Mouse (Mus musculus): Measurements from ENCODE around the gene Aldh16a1. TPM values are rescaled to one million over a fixed set of nuclear protein-coding genes. Genes with fewer than 3 reads are reported as not detected.

Gene Aldh16a1
- total and polyA plus RNA-seq, 2 experiments = 33.3 to 162 TPM

DNA sequence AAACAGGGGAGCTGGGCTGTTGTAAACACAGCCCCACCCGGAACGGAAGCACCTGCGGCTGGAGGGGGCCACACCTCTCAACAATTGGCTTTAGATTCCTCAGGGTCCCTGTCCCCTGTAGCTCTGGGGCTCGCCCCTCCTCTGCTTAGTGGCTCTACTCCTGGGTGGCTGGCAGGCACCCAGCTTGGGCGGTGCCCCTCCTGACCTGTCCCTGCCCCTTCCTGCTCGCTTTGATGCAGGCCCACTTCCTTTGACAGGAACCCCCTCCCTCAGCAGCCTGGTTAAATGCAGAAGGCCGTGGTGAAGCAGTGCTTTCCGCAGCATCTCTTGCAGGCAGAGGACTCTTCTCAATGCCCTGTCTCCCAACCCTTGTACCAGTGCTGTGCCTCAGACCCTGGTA lies 33.0 kb downstream of the Aldh16a1 start:
- no peak overlapping the region for H3K4me3 ChIP-seq (ENCODE audit: insufficient read depth, low read depth, low read length)
- H3K27ac ChIP-seq (replicated peaks; ENCODE audit: insufficient read depth, low read depth, low read length) = no peak overlapping the region
- H3K27me3 ChIP-seq (ENCODE audit: control insufficient read depth, insufficient read depth, low read length) = no peaks in the 10 kb centered on the region

DNA sequence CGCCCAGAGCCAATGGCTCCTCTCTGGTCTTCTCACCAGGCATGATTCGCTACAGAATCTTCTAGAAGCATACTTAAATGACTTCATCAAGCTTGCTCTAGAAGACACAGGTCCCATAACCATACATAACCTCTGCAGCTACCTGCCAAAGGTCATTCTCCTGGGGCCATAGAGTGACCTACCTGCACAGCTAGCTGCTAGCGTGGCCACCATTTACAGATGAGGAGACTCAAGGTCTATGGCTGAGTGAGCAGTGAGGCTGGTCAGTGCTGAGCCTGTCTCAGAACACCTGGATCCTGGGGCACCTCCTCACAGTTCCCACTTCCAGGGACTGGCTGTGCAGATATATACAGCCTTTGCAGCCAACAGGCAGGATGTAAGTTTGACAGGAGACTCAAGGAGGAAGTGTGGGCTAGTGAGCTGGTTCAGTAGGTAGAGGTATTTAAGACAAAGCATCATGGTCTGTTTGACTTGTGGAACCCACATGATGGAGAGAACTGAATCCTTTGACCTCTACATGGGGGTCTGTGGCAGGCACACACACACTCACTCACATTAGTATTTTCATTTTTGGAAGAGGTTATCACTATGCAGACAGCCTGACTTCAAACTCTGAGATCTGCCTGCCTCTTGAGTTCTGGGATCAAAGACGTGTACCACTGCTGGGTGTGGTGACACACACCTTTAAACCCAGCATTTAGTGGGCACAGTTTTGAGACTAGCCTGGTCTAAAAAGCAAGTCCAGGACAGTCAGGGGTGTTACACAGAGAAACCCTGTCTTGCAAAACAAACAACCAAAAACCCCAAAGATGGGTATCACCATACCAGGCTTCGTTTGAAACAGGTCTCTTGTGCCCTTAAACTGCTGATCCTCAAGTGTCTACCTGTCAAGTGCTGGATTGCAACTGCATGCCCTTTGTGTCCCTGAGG lies 34.3 kb downstream of the Aldh16a1 start:
- Histone ChIP-seq H3K4me3 (ENCODE audit: insufficient read depth, low read depth, low read length) (no peak overlapping the region), H3K9ac (ENCODE audit: low read depth, low read length) (no peak overlapping the region), H3K36me3 (ENCODE audit: control insufficient read depth, insufficient read depth, low read length) (peaks cover 12% of the 10 kb centered on the region; the same call in 1 of the 2 replicates), H3K4me1 (ENCODE audit: control insufficient read depth, insufficient read depth, low read length) (peaks cover 12% of the 10 kb centered on the region), H3K79me2 (ENCODE audit: control insufficient read depth, insufficient read depth, low read length) (no peaks in the 10 kb centered on the region; the same call in 1 of the 2 replicates), H3K27ac (replicated peaks; ENCODE audit: insufficient read depth, low read depth, low read length) (no peak overlapping the region), H3K27me3 (ENCODE audit: control insufficient read depth, insufficient read depth, low read length) (no peaks in the 10 kb centered on the region)
- TF ChIP-seq CTCF (IDR thresholded peaks at IDR 0.05; ENCODE audit: low read depth, low read length) = no peak
- TF ChIP-seq POLR2A (IDR thresholded peaks at IDR 0.05; ENCODE audit: extremely low read depth, insufficient read depth, low read length) = no peak
- 81% methylated on average over 5 of the region's 5 CpGs for WGBS
- DNase-seq (ENCODE audit: extremely low read depth, low read depth, low spot score) = no peak

More for the DNA sequence above, 33.0 kb downstream of the Aldh16a1 start:
- H3K9ac ChIP-seq (ENCODE audit: low read depth, low read length) = no peak overlapping the region
- 70% methylated on average over 8 of the region's 8 CpGs for WGBS
- no peak for TF ChIP-seq POLR2A (IDR thresholded peaks at IDR 0.05; ENCODE audit: extremely low read depth, insufficient read depth, low read length)
- TF ChIP-seq CTCF (IDR thresholded peaks at IDR 0.05; ENCODE audit: low read depth, low read length) = no peak
- no peaks in the 10 kb centered on the region; the same call in 1 of the 2 replicates for H3K79me2 ChIP-seq (ENCODE audit: control insufficient read depth, insufficient read depth, low read length)
- peaks cover 16% of the 10 kb centered on the region for H3K4me1 ChIP-seq (ENCODE audit: control insufficient read depth, insufficient read depth, low read length)
- no peak for DNase-seq (ENCODE audit: extremely low read depth, low read depth, low spot score)
- H3K36me3 ChIP-seq (ENCODE audit: control insufficient read depth, insufficient read depth, low read length) = peaks cover 23% of the 10 kb centered on the region; the same call in 1 of the 2 replicates

GRCm38 (mm10) chr7:45118336-45118735 lies 36.0 kb downstream of the Aldh16a1 start:
- peaks cover 12% of the 10 kb centered on the region; the same call in 1 of the 2 replicates for H3K36me3 ChIP-seq (ENCODE audit: control insufficient read depth, insufficient read depth, low read length)
- 67% methylated on average over 6 of the region's 6 CpGs for WGBS
- H3K9ac ChIP-seq (ENCODE audit: low read depth, low read length) = no peak overlapping the region
- no peak for TF ChIP-seq CTCF (IDR thresholded peaks at IDR 0.05; ENCODE audit: low read depth, low read length)
- DNase-seq (ENCODE audit: extremely low read depth, low read depth, low spot score) = no peak
- H3K27ac ChIP-seq (replicated peaks; ENCODE audit: insufficient read depth, low read depth, low read length) = no peak overlapping the region
- H3K4me3 ChIP-seq (ENCODE audit: insufficient read depth, low read depth, low read length) = no peak overlapping the region
- peaks cover 9% of the 10 kb centered on the region for H3K4me1 ChIP-seq (ENCODE audit: control insufficient read depth, insufficient read depth, low read length)
- no peaks in the 10 kb centered on the region for H3K27me3 ChIP-seq (ENCODE audit: control insufficient read depth, insufficient read depth, low read length)
- no peaks in the 10 kb centered on the region for H3K79me2 ChIP-seq (ENCODE audit: control insufficient read depth, insufficient read depth, low read length)

- peaks cover 2% of the 10 kb centered on the region for H3K4me1 ChIP-seq (ENCODE audit: control insufficient read depth, insufficient read depth, low read length)
- WGBS = 91% methylated on average over 8 of the region's 8 CpGs
- no peak for DNase-seq (ENCODE audit: extremely low read depth, low read depth, low spot score)
- TF ChIP-seq POLR2A (IDR thresholded peaks at IDR 0.05; ENCODE audit: extremely low read depth, insufficient read depth, low read length) (no peak), CTCF (IDR thresholded peaks at IDR 0.05; ENCODE audit: low read depth, low read length) (no peak)
- H3K79me2 ChIP-seq (ENCODE audit: control insufficient read depth, insufficient read depth, low read length) = no peaks in the 10 kb centered on the region
- peaks cover 7% of the 10 kb centered on the region; the same call in 1 of the 2 replicates for H3K36me3 ChIP-seq (ENCODE audit: control insufficient read depth, insufficient read depth, low read length)
- no peak overlapping the region for H3K4me3 ChIP-seq (ENCODE audit: insufficient read depth, low read depth, low read length)
- no peak overlapping the region for H3K9ac ChIP-seq (ENCODE audit: low read depth, low read length)
- no peak overlapping the region for H3K27ac ChIP-seq (replicated peaks; ENCODE audit: insufficient read depth, low read depth, low read length)
- no peaks in the 10 kb centered on the region for H3K27me3 ChIP-seq (ENCODE audit: control insufficient read depth, insufficient read depth, low read length)
Observed at GRCm38 (mm10) chr7:45117566-45117965, 36.8 kb downstream of the Aldh16a1 start.

- no peaks in the 10 kb centered on the region for H3K36me3 ChIP-seq (ENCODE audit: control insufficient read depth, insufficient read depth, low read length)
- WGBS = 71% methylated on average over 2 of the region's 2 CpGs
- no peaks in the 10 kb centered on the region for H3K79me2 ChIP-seq (ENCODE audit: control insufficient read depth, insufficient read depth, low read length)
- no peaks in the 10 kb centered on the region for H3K27me3 ChIP-seq (ENCODE audit: control insufficient read depth, insufficient read depth, low read length)
- no peaks in the 10 kb centered on the region for H3K4me1 ChIP-seq (ENCODE audit: control insufficient read depth, insufficient read depth, low read length)
- TF ChIP-seq POLR2A (IDR thresholded peaks at IDR 0.05; ENCODE audit: extremely low read depth, insufficient read depth, low read length) (no peak), CTCF (IDR thresholded peaks at IDR 0.05; ENCODE audit: low read depth, low read length) (no peak)
- no peak overlapping the region for H3K4me3 ChIP-seq (ENCODE audit: insufficient read depth, low read depth, low read length)
- H3K27ac ChIP-seq (replicated peaks; ENCODE audit: insufficient read depth, low read depth, low read length) = no peak overlapping the region
- no peak for DNase-seq (ENCODE audit: extremely low read depth, low read depth, low spot score)
- no peak overlapping the region for H3K9ac ChIP-seq (ENCODE audit: low read depth, low read length)
Observed at GRCm38 (mm10) chr7:45113476-45113875, 40.9 kb downstream of the Aldh16a1 start.

- H3K9ac ChIP-seq (ENCODE audit: low read depth, low read length) = no peak overlapping the region
- H3K79me2 ChIP-seq (ENCODE audit: control insufficient read depth, insufficient read depth, low read length) = no peaks in the 10 kb centered on the region
- no peak for DNase-seq (ENCODE audit: extremely low read depth, low read depth, low spot score)
- no peak overlapping the region for H3K4me3 ChIP-seq (ENCODE audit: insufficient read depth, low read depth, low read length)
- H3K27me3 ChIP-seq (ENCODE audit: control insufficient read depth, insufficient read depth, low read length) = no peaks in the 10 kb centered on the region
- 70% methylated on average over 3 of the region's 3 CpGs for WGBS
- no peak overlapping the region for H3K27ac ChIP-seq (replicated peaks; ENCODE audit: insufficient read depth, low read depth, low read length)
- TF ChIP-seq POLR2A (IDR thresholded peaks at IDR 0.05; ENCODE audit: extremely low read depth, insufficient read depth, low read length) (no peak), CTCF (IDR thresholded peaks at IDR 0.05; ENCODE audit: low read depth, low read length) (no peak)
- no peaks in the 10 kb centered on the region for H3K36me3 ChIP-seq (ENCODE audit: control insufficient read depth, insufficient read depth, low read length)
- no peaks in the 10 kb centered on the region for H3K4me1 ChIP-seq (ENCODE audit: control insufficient read depth, insufficient read depth, low read length)
Observed at GRCm38 (mm10) chr7:45112529-45112928, 41.9 kb downstream of the Aldh16a1 start.
